Mouse (Mus musculus) erythroid progenitor cell, adult 5-6 weeks (primary cell): ENCODE data around the gene Krtap10-4. TPM values are rescaled to one million over a fixed set of nuclear protein-coding genes. Genes with fewer than 3 reads are reported as not detected.
"Not testable (repeated sequence)": the region's sequence is repeated elsewhere in the genome, so short reads cannot be mapped to it uniquely, and the experiment has no call there.

Source experiments
- ATAC-seq: replicated peaks from 2 replicates; pipeline ENCODE4 v1.8.0; 2016; ENCODE audit warnings: moderate number of reproducible peaks, mild to moderate bottlenecking, moderate TSS enrichment, inconsistent platforms; ENCODE audit not compliant: poor library complexity, low FRiP score, severe bottlenecking
- total RNA-seq, 2 experiments: library from RNA; stranded (forward) in 1 of 2; stranded (reverse) in 1 of 2; fragments of 150-400 nt in 1 of 2; fragments of 186-747, 209-891 nt in 1 of 2; gene quantifications; 2 replicates each; pipeline versions ENCODE4 v1.2.3 to v1.2.4; 2015 to 2017; ENCODE audit warnings: low replicate concordance in 2 of 2

Krtap10-4 gene
- total RNA-seq, 2 experiments from 2014 or later, result not detected

GRCm38 (mm10) chr10:77797677-77798076 lies 29.2 kb downstream of the Krtap10-4 start:
- no peak for ATAC-seq

- no peak for ATAC-seq
Observed at GRCm38 (mm10) chr10:77794976-77795375, 31.9 kb downstream of the Krtap10-4 start, which contains the start of gene Gm9639. TSS of gene Gm9639 (minus strand) at chr10:77795076.

GRCm38 (mm10) chr10:77788621-77789020 lies 38.3 kb downstream of the Krtap10-4 start:
- no peak for ATAC-seq

GRCm38 (mm10) chr10:77787876-77788275 lies 39.0 kb downstream of the Krtap10-4 start, which contains the start of gene Gm7137:
TSS of gene Gm7137 (minus strand) at chr10:77788200.
- not testable (repeated sequence) for ATAC-seq

- not testable (repeated sequence) for ATAC-seq
Observed at GRCm38 (mm10) chr10:77783396-77783795, 43.5 kb downstream of the Krtap10-4 start.

- not testable (repeated sequence) for ATAC-seq
Observed at GRCm38 (mm10) chr10:77782442-77782841, 44.5 kb downstream of the Krtap10-4 start, which contains the start of gene Gm3250. TSS of gene Gm3250 (minus strand) at chr10:77782542.

- ATAC-seq, result not testable (repeated sequence)
Observed at GRCm38 (mm10) chr10:77776844-77777243, 50.1 kb downstream of the Krtap10-4 start, which contains the start of gene Gm7138. TSS of gene Gm7138 (minus strand) at chr10:77776944.

Other genes with a start within 250 kb of the Krtap10-4 start
Only the 30 nearest of the 34 such genes appear.
- gene Ube2g2, start 204.8 kb downstream of the Krtap10-4 start, total RNA-seq (2015; ENCODE audit: low replicate concordance), result 6.8 and 9.6 TPM in 2 replicates
- 10.4 and 11.3 TPM in 2 replicates for gene Ube2g2, start 204.8 kb downstream of the Krtap10-4 start, total RNA-seq (2017; ENCODE audit: low replicate concordance)
- not detected in 2 replicates for gene Tspear, start 140.5 kb downstream of the Krtap10-4 start, total RNA-seq (2015; ENCODE audit: low replicate concordance)
- gene Tspear, start 140.5 kb downstream of the Krtap10-4 start, total RNA-seq (2017; ENCODE audit: low replicate concordance), result not detected in 2 replicates
- not detected in 2 replicates for gene Gm19402, start 136.3 kb downstream of the Krtap10-4 start, total RNA-seq (2015; ENCODE audit: low replicate concordance)
- gene Gm19402, start 136.3 kb downstream of the Krtap10-4 start, total RNA-seq (2017; ENCODE audit: low replicate concordance), result not detected in 2 replicates
- not detected in 2 replicates for gene Gm9508, start 129.9 kb downstream of the Krtap10-4 start, total RNA-seq (2015; ENCODE audit: low replicate concordance)
- gene Gm9508, start 129.9 kb downstream of the Krtap10-4 start, total RNA-seq (2017; ENCODE audit: low replicate concordance), result not detected in 2 replicates
- not detected in 2 replicates for gene Gm10272, start 120.5 kb downstream of the Krtap10-4 start, total RNA-seq (2015; ENCODE audit: low replicate concordance)
- gene Gm10272, start 120.5 kb downstream of the Krtap10-4 start, total RNA-seq (2017; ENCODE audit: low replicate concordance), result not detected in 2 replicates
- gene Gm10024, start 115.6 kb downstream of the Krtap10-4 start, total RNA-seq (2015; ENCODE audit: low replicate concordance), result not detected in 2 replicates
- gene Gm10024, start 115.6 kb downstream of the Krtap10-4 start, total RNA-seq (2017; ENCODE audit: low replicate concordance), result not detected in 2 replicates
- gene Gm10142, start 111.3 kb downstream of the Krtap10-4 start, total RNA-seq (2015; ENCODE audit: low replicate concordance), result not detected in 2 replicates
- gene Gm10142, start 111.3 kb downstream of the Krtap10-4 start, total RNA-seq (2017; ENCODE audit: low replicate concordance), result not detected in 2 replicates
- not detected in 2 replicates for gene Krtap12-1, start 106.5 kb downstream of the Krtap10-4 start, total RNA-seq (2015; ENCODE audit: low replicate concordance)
- gene Krtap12-1, start 106.5 kb downstream of the Krtap10-4 start, total RNA-seq (2017; ENCODE audit: low replicate concordance), result not detected in 2 replicates
- not detected in 2 replicates for gene Gm10100, start 100.6 kb downstream of the Krtap10-4 start, total RNA-seq (2015; ENCODE audit: low replicate concordance)
- gene Gm10100, start 100.6 kb downstream of the Krtap10-4 start, total RNA-seq (2017; ENCODE audit: low replicate concordance), result not detected in 2 replicates
- not detected in 2 replicates for gene Gm18596, start 84.5 kb downstream of the Krtap10-4 start, total RNA-seq (2015; ENCODE audit: low replicate concordance)
- gene Gm18596, start 84.5 kb downstream of the Krtap10-4 start, total RNA-seq (2017; ENCODE audit: low replicate concordance), result not detected in 2 replicates
- not detected in 2 replicates for gene Gm9736, start 75.7 kb downstream of the Krtap10-4 start, total RNA-seq (2015; ENCODE audit: low replicate concordance)
- gene Gm9736, start 75.7 kb downstream of the Krtap10-4 start, total RNA-seq (2017; ENCODE audit: low replicate concordance), result not detected in 2 replicates
- not detected in 2 replicates for gene Gm3233, start 67.4 kb downstream of the Krtap10-4 start, total RNA-seq (2015; ENCODE audit: low replicate concordance)
- not detected in 2 replicates for gene Gm3233, start 67.4 kb downstream of the Krtap10-4 start, total RNA-seq (2017; ENCODE audit: low replicate concordance)
- gene Gm3238, start 55.8 kb downstream of the Krtap10-4 start, total RNA-seq (2015; ENCODE audit: low replicate concordance), result not detected in 2 replicates
- gene Gm3238, start 55.8 kb downstream of the Krtap10-4 start, total RNA-seq (2017; ENCODE audit: low replicate concordance), result not detected in 2 replicates
- gene Gm7138, start 50.2 kb downstream of the Krtap10-4 start, total RNA-seq (2015; ENCODE audit: low replicate concordance), result not detected in 2 replicates
- not detected in 2 replicates for gene Gm7138, start 50.2 kb downstream of the Krtap10-4 start, total RNA-seq (2017; ENCODE audit: low replicate concordance)
- gene Gm3250, start 44.6 kb downstream of the Krtap10-4 start, total RNA-seq (2015; ENCODE audit: low replicate concordance), result not detected in 2 replicates
- not detected in 2 replicates for gene Gm3250, start 44.6 kb downstream of the Krtap10-4 start, total RNA-seq (2017; ENCODE audit: low replicate concordance)
- not detected in 2 replicates for gene Gm7137, start 38.9 kb downstream of the Krtap10-4 start, total RNA-seq (2015; ENCODE audit: low replicate concordance)
- gene Gm7137, start 38.9 kb downstream of the Krtap10-4 start, total RNA-seq (2017; ENCODE audit: low replicate concordance), result not detected in 2 replicates
- gene Gm9639, start 32.0 kb downstream of the Krtap10-4 start, total RNA-seq (2015; ENCODE audit: low replicate concordance), result not detected in 2 replicates
- not detected in 2 replicates for gene Gm9639, start 32.0 kb downstream of the Krtap10-4 start, total RNA-seq (2017; ENCODE audit: low replicate concordance)
- gene Gm19668, start 28.0 kb downstream of the Krtap10-4 start, total RNA-seq (2015; ENCODE audit: low replicate concordance), result not detected in 2 replicates
- gene Gm19668, start 28.0 kb downstream of the Krtap10-4 start, total RNA-seq (2017; ENCODE audit: low replicate concordance), result not detected in 2 replicates
- not detected in 2 replicates for gene Gm9507, start 15.3 kb downstream of the Krtap10-4 start, total RNA-seq (2015; ENCODE audit: low replicate concordance)
- not detected in 2 replicates for gene Gm9507, start 15.3 kb downstream of the Krtap10-4 start, total RNA-seq (2017; ENCODE audit: low replicate concordance)
- not detected in 2 replicates for gene Gm2696, start 12.4 kb downstream of the Krtap10-4 start, total RNA-seq (2015; ENCODE audit: low replicate concordance)
- not detected in 2 replicates for gene Gm2696, start 12.4 kb downstream of the Krtap10-4 start, total RNA-seq (2017; ENCODE audit: low replicate concordance)
- not detected in 2 replicates for gene Krtap10-10, start 8.9 kb upstream of the Krtap10-4 start, total RNA-seq (2015; ENCODE audit: low replicate concordance)
- gene Krtap10-10, start 8.9 kb upstream of the Krtap10-4 start, total RNA-seq (2017; ENCODE audit: low replicate concordance), result not detected in 2 replicates
- not detected in 2 replicates for gene Gm36176, start 19.7 kb upstream of the Krtap10-4 start, total RNA-seq (2015; ENCODE audit: low replicate concordance)
- not detected in 2 replicates for gene Gm36176, start 19.7 kb upstream of the Krtap10-4 start, total RNA-seq (2017; ENCODE audit: low replicate concordance)
- gene Gm10318, start 25.8 kb upstream of the Krtap10-4 start, total RNA-seq (2015; ENCODE audit: low replicate concordance), result not detected in 2 replicates
- gene Gm10318, start 25.8 kb upstream of the Krtap10-4 start, total RNA-seq (2017; ENCODE audit: low replicate concordance), result not detected in 2 replicates
- gene Gm3285, start 34.9 kb upstream of the Krtap10-4 start, total RNA-seq (2015; ENCODE audit: low replicate concordance), result not detected in 2 replicates
- gene Gm3285, start 34.9 kb upstream of the Krtap10-4 start, total RNA-seq (2017; ENCODE audit: low replicate concordance), result not detected in 2 replicates
- gene Lrrc3, start 75.4 kb upstream of the Krtap10-4 start, total RNA-seq (2015; ENCODE audit: low replicate concordance), result not detected in 2 replicates
- gene Lrrc3, start 75.4 kb upstream of the Krtap10-4 start, total RNA-seq (2017; ENCODE audit: low replicate concordance), result not detected in 2 replicates
- 0.42 and 1.1 TPM in 2 replicates for gene Trpm2, start 143.5 kb upstream of the Krtap10-4 start, total RNA-seq (2015; ENCODE audit: low replicate concordance)
- 33.1 and 38.6 TPM in 2 replicates for gene Trpm2, start 143.5 kb upstream of the Krtap10-4 start, total RNA-seq (2017; ENCODE audit: low replicate concordance)
- not detected in 2 replicates for gene 1810043G02Rik, start 151.4 kb upstream of the Krtap10-4 start, total RNA-seq (2015; ENCODE audit: low replicate concordance)
- 0.26 and 3.5 TPM in 2 replicates for gene 1810043G02Rik, start 151.4 kb upstream of the Krtap10-4 start, total RNA-seq (2017; ENCODE audit: low replicate concordance)
- gene Pfkl, start 183.0 kb upstream of the Krtap10-4 start, total RNA-seq (2015; ENCODE audit: low replicate concordance), result 0.42 and 1.8 TPM in 2 replicates
- gene Pfkl, start 183.0 kb upstream of the Krtap10-4 start, total RNA-seq (2017; ENCODE audit: low replicate concordance), result 9.2 and 9.8 TPM in 2 replicates
- gene Dnmt3l, start 214.9 kb upstream of the Krtap10-4 start, total RNA-seq (2015; ENCODE audit: low replicate concordance), result not detected in 2 replicates
- 1.1 TPM in 1 of 2 replicates, not detected in the other for gene Dnmt3l, start 214.9 kb upstream of the Krtap10-4 start, total RNA-seq (2017; ENCODE audit: low replicate concordance)
- not detected in 2 replicates for gene Aire, start 216.5 kb upstream of the Krtap10-4 start, total RNA-seq (2015; ENCODE audit: low replicate concordance)
- not detected in 2 replicates for gene Aire, start 216.5 kb upstream of the Krtap10-4 start, total RNA-seq (2017; ENCODE audit: low replicate concordance)